Mouse (Mus musculus): ENCODE data around the gene Mpi. TPM values are rescaled to one million over a fixed set of nuclear protein-coding genes. Genes with fewer than 3 reads are reported as not detected.

Gene Mpi
- total RNA-seq (2023; ENCODE audit: inconsistent age): 11.5 to 14.4 TPM (median 13.1 TPM) in 4 replicates

DNA sequence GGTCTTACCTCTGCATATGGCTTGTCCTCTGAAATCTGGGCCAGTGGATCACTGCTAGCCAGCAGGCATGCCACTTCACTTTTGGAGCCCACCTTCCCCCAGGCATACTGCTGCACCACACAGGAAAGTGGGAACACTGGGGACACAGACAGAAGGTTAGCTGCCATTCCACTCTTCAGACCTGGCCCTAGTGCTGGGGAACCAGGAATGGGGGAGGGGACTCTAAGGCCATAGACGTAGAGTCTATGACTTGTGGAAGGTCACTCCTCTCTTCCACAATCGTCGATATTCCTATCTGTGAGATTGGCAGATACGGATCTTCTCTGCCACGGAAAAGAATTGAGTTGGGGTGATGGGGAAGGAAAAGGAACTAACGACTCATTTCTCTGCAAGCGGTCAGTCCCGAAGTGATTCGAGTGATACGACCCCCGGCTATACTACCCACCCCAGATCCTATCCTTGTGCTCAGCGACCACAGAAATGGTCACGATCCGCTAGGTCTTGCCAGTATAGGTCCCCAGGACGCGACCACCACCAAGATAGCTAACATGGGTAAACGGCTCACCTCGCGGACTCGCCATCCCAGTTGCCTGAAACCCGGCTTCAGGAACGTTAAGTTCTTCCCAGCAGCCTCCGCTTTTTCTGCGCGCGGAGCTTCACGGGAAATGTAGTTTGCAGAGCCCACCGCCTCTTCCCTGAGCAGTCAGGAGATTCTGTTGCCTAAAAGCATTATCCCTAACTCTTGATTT is at the start of gene Mpi:
Gene Mpi (minus strand): TSS at position 625 of the 749 bp plus-strand sequence.

GRCm38 (mm10) chr9:57589224-57590126 is 36.9 kb upstream of the Mpi start, which contains the start of gene Ulk3:
Gene Ulk3, plus strand, starts transcription at chr9:57589452.

DNA sequence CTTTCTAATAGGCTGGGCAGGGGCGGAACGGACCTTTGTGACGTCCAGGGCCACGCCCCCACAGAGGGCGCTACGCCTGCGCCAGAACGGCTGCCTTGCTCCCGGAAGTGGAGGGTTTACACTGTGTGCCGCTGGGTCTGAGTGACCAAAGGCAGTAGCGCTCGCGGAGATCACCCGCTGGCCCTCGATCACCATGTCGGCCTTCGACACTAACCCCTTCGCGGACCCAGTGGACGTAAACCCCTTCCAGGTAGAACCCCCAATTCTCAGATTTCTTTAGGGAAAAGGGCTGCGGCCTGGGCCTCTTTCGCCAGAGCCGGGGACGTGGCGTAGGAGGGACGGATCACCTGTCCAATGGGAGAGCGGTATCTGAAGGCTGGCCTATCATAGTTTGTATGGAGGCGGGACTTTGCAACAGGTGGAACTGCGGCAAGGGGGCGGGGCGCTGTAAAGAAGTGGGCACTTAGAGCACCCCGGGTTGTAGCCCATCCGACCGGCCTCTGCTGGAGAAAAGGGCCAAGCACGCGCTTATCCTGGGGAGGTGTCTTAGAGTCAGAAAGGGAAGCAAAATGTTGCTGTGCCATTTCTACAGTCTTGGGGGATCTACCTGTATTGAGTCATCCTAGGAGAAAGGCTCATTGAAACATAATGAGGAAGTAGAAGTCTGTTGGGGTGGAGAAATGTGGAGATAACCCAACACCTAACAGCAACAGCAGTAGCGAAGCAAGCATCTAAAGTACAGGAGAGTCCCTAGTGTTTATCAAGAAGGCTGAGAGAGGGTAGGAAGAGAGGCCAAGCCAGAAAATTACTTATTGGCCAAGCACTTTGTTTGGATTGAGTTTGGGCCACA is 8.5 kb upstream of the Mpi start, which contains the start of gene Scamp2:
Gene Scamp2 (plus strand): TSS at position 83 of the 850 bp plus-strand sequence.

GRCm38 (mm10) chr9:57537044-57537727 is 15.4 kb downstream of the Mpi start, which contains the start of gene Fam219b:
Gene Fam219b, plus strand, starts transcription at chr9:57537528.

GRCm38 (mm10) chr9:57521056-57521911 is 31.3 kb downstream of the Mpi start, which contains the start of gene Cox5a:
Gene Cox5a, plus strand, starts transcription at chr9:57521274.

GRCm38 (mm10) chr9:57503622-57504380 is 48.8 kb downstream of the Mpi start, which contains the start of gene Rpp25:
Gene Rpp25, plus strand, starts transcription at chr9:57504026.

Other genes starting within 250 kb of the Mpi start
- gene Ppcdc, start 112.6 kb downstream of the Mpi start, total RNA-seq (2023; ENCODE audit: inconsistent age): 69.4 to 80.2 TPM (median 74.0 TPM) in 4 replicates
- 0.16 to 0.90 TPM (median 0.38 TPM) in 3 of 4 replicates, not detected in the other for gene Scamp5, start 84.7 kb downstream of the Mpi start, total RNA-seq (2023; ENCODE audit: inconsistent age)
- gene Rpp25, start 48.7 kb downstream of the Mpi start, total RNA-seq (2023; ENCODE audit: inconsistent age): 0.36 to 0.48 TPM in 2 of 4 replicates, not detected in the others
- 89.9 to 126 TPM (median 108 TPM) in 4 replicates for gene Cox5a, start 31.5 kb downstream of the Mpi start, total RNA-seq (2023; ENCODE audit: inconsistent age)
- 15.5 to 17.5 TPM (median 16.7 TPM) in 4 replicates for gene Fam219b, start 15.2 kb downstream of the Mpi start, total RNA-seq (2023; ENCODE audit: inconsistent age)
- gene Scamp2, start 8.2 kb upstream of the Mpi start, total RNA-seq (2023; ENCODE audit: inconsistent age): 118 to 122 TPM (median 121 TPM) in 4 replicates
- 81.7 to 91.7 TPM (median 88.2 TPM) in 4 replicates for gene Ulk3, start 36.7 kb upstream of the Mpi start, total RNA-seq (2023; ENCODE audit: inconsistent age)
- 0.96 TPM in 1 of 4 replicates, not detected in the others for gene Cplx3, start 53.5 kb upstream of the Mpi start, total RNA-seq (2023; ENCODE audit: inconsistent age)
- gene Lman1l, start 68.0 kb upstream of the Mpi start, total RNA-seq (2023; ENCODE audit: inconsistent age): 0.39 to 0.90 TPM (median 0.57 TPM) in 4 replicates
- 558 to 628 TPM (median 613 TPM) in 4 replicates for gene Csk, start 100.9 kb upstream of the Mpi start, total RNA-seq (2023; ENCODE audit: inconsistent age)
- not detected in 4 replicates for gene Cyp1a2, start 130.9 kb upstream of the Mpi start, total RNA-seq (2023; ENCODE audit: inconsistent age)
- gene Cyp1a1, start 135.2 kb upstream of the Mpi start, total RNA-seq (2023; ENCODE audit: inconsistent age): not detected in 4 replicates
- 22.2 to 23.7 TPM (median 22.7 TPM) in 4 replicates for gene Edc3, start 155.8 kb upstream of the Mpi start, total RNA-seq (2023; ENCODE audit: inconsistent age)
- gene Clk3, start 213.1 kb upstream of the Mpi start, total RNA-seq (2023; ENCODE audit: inconsistent age): 208 to 232 TPM (median 224 TPM) in 4 replicates